Mouse (Mus musculus) MEL (cell line): ENCODE measurements around the gene Rnf149.

Source experiments
- CTCF ChIP-seq, 3 experiments: IDR thresholded peaks in 2 of 3; conservative IDR thresholded peaks in 1 of 3; 2 replicates each; pipeline ENCODE4 v1.5.1; 2011 to 2012; ENCODE audit warnings: low read length in 3 of 3, low read depth in 2 of 3, mild to moderate bottlenecking in 2 of 3, improper control_type of control experiment in 1 of 3, inconsistent platforms in 1 of 3, mixed read lengths in 1 of 3, moderate library complexity in 1 of 3; ENCODE audit not compliant: control insufficient read depth in 1 of 3, insufficient read depth in 1 of 3, poor library complexity in 1 of 3, severe bottlenecking in 1 of 3
- GATA1 ChIP-seq: IDR thresholded peaks from 2 replicates; pipeline ENCODE4 v1.6.1; 2011; ENCODE audit warnings: low read depth, low read length, improper control_type of control experiment
- MYB ChIP-seq: IDR thresholded peaks from 2 replicates; pipeline ENCODE4 v1.6.1; 2011; ENCODE audit warnings: mild to moderate bottlenecking, low read depth, low read length, improper control_type of control experiment
- NELFE ChIP-seq: IDR thresholded peaks from 2 replicates; pipeline ENCODE4 v1.6.1; 2011; ENCODE audit warnings: low read depth, low read length, improper control_type of control experiment
- POLR2A ChIP-seq, 2 experiments: IDR thresholded peaks; 2 replicates each; pipeline ENCODE4 v1.6.1; 2011 to 2012; ENCODE audit warnings: low read length in 2 of 2, mild to moderate bottlenecking in 2 of 2, control low read depth in 1 of 2, improper control_type of control experiment in 1 of 2, low read depth in 1 of 2, moderate library complexity in 1 of 2; ENCODE audit not compliant: control insufficient read depth in 1 of 2, insufficient read depth in 1 of 2, poor library complexity in 1 of 2

DNA sequence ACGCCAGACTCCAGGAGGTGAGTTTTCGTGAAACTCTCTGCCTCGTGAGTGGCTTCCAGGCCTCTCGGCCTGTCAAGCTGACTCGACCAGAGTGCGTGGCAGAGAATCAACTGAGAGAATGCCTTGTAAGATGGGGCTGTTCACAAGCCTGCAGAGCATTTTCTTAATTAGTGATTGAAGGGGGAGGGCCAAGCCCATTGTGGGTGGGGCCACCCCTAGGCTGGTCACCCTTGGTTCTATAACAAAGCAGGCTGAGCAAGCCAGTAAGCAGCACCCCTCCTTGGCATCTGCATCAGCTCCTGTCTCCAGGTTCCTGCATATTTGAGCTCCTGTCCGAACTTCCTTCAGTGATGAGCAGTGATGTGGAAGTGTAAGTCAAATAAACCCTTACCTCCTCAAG is 55.9 kb downstream of the Rnf149 start:
- TF ChIP-seq NELFE, result no peak
- no peak for TF ChIP-seq GATA1
- TF ChIP-seq CTCF (IDR thresholded peaks at IDR 0.05 in 2 of 3, conservative IDR thresholded peaks at IDR 0.05 in 1 of 3; ENCODE audit: control insufficient read depth in 1 of 3, insufficient read depth in 1 of 3, low read depth in 2 of 3, low read length in 3 of 3, poor library complexity in 1 of 3, severe bottlenecking in 1 of 3), result no peak
- no peak for TF ChIP-seq MYB
- TF ChIP-seq POLR2A (IDR thresholded peaks at IDR 0.05; ENCODE audit: control insufficient read depth in 1 of 2, insufficient read depth in 1 of 2, low read depth in 1 of 2, low read length in 2 of 2, poor library complexity in 1 of 2), result no peak
